Comparison of ENCODE assay signal across 8 mouse cellular contexts in the genomic region with DNA sequence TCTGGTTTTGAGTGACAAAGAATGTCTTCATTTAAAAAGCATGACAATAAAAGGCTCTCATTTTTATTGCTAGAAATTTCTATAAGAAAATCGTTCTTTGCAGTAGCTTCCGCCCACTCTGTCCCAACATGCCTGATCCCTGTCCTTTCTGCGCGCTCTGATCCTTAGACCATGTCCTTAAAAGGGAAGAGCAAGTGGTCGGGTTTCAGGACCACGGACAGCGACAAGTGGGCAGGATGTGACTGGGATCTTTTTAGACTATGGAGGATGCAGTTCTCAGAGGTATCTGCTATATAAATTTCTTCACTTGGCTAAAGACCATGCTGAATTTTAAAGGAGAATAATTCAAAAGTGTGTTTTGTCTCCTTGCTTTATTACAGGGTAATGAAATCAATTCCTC.
DNase-seq lines count a peak whose midpoint lies in the region; ATAC-seq and TF ChIP-seq lines count a peak whose summit lies in the region.
"Had no signal": no experiment of that assay in that cellular context is flagged by ENCODE, and none has a peak within 500 bp of the region (broad histone marks: within the 10 kb centered on the region; RNA-seq: fewer than 3 reads in every experiment).

No protein-coding gene starts in this region.

- no peaks in the 10 kb centered on the region for H3K36me3 ChIP-seq in kidney, embryonic 14.5 days (ENCODE audit: control insufficient read depth, insufficient read depth, low read length)
- H3K36me3 ChIP-seq: heart, embryonic 13.5 days had no signal

- no peak overlapping the region for H3K4me3 ChIP-seq in kidney, embryonic 14.5 days (ENCODE audit: low read length)
- H3K4me3 ChIP-seq: heart, embryonic 13.5 days had no signal

- no peaks in the 10 kb centered on the region for H3K27me3 ChIP-seq in kidney, embryonic 14.5 days (ENCODE audit: control insufficient read depth, insufficient read depth, low read length)
- H3K27me3 ChIP-seq: heart, embryonic 13.5 days had no signal

- no peak for TF ChIP-seq POLR2A in brain, embryonic 14.5 days (IDR thresholded peaks at IDR 0.05; ENCODE audit: borderline replicate concordance, extremely low read depth, insufficient read depth, insufficient read length, poor library complexity, severe bottlenecking)

- H3K4me1 ChIP-seq in kidney, embryonic 14.5 days (ENCODE audit: control insufficient read depth, insufficient read depth, low read length) = no peaks in the 10 kb centered on the region
- H3K4me1 ChIP-seq: heart, embryonic 13.5 days had no signal

- peak; percentile 87 for ATAC-seq in kidney, embryonic 14.5 days (ENCODE audit: low FRiP score, low TSS enrichment)
- ATAC-seq in cerebellum, adult (ENCODE audit: insufficient number of reproducible peaks, low FRiP score, low TSS enrichment) = no peak

- DNase-seq in urinary bladder, postnatal 14 days (ENCODE audit: low spot score) = peak; percentile 63
- no peak for DNase-seq in urinary bladder, postnatal 10 days (ENCODE audit: low spot score)
- peak; percentile 70 for DNase-seq in brain, embryonic 14.5 days (ENCODE audit: low read depth)
- DNase-seq in lung, postnatal 4 days = peak; percentile 59 to 70
- DNase-seq in thymus, postnatal 25 days = peak; percentile 61

- H3K9ac ChIP-seq in kidney, embryonic 14.5 days (ENCODE audit: low read depth, low read length) = no peak overlapping the region
- H3K9ac ChIP-seq: heart, embryonic 13.5 days had no signal

- no peak for TF ChIP-seq CTCF in brain, embryonic 14.5 days (IDR thresholded peaks at IDR 0.05; ENCODE audit: borderline replicate concordance, extremely low read depth, insufficient read depth, insufficient read length)

- H3K9me3 ChIP-seq in kidney, embryonic 14.5 days (ENCODE audit: control insufficient read depth, low read length) = no peaks in the 10 kb centered on the region
- H3K9me3 ChIP-seq: heart, embryonic 13.5 days had no signal

- no peak overlapping the region for H3K4me2 ChIP-seq in kidney, embryonic 14.5 days (replicated peaks; ENCODE audit: low read depth, low read length)
- H3K4me2 ChIP-seq: heart, embryonic 13.5 days had no signal

- no peak overlapping the region for H3K27ac ChIP-seq in kidney, embryonic 14.5 days (ENCODE audit: low read depth, low read length)
- H3K27ac ChIP-seq: heart, embryonic 13.5 days had no signal

- 10% methylated on average over 7 of the region's 7 CpGs for WGBS in kidney, embryonic 14.5 days
